Mouse (Mus musculus): ENCODE measurements at regions not wholly inside any gene's neighbourhood (a gene's known extent, or its start where the extent isn't known, plus 50 kb on each side); places are given as distances from the start of the nearest gene placed in this dataset.

DNA sequence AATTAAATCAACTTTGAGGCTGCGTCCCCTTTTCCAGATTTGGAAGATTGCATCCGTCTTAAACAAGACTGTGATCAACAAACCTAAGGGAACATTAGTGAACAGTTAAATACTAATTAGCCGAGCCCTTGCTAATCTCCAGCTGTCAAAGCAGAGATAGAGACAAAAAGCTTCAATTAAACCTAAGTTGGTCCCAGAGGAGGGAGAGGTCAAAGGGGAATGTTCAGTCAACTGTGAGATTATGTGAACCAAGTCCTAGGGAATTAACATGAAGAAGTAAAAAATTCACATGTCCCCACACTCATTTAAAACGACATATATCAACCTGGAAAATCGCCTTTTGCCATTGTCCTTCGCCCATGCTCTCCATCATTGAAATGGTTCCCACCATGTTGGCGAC, 59.7 kb upstream of the Tbx20 start:
- no peak for DNase-seq (ENCODE audit: extremely low read depth, insufficient read length, low spot score)

DNA sequence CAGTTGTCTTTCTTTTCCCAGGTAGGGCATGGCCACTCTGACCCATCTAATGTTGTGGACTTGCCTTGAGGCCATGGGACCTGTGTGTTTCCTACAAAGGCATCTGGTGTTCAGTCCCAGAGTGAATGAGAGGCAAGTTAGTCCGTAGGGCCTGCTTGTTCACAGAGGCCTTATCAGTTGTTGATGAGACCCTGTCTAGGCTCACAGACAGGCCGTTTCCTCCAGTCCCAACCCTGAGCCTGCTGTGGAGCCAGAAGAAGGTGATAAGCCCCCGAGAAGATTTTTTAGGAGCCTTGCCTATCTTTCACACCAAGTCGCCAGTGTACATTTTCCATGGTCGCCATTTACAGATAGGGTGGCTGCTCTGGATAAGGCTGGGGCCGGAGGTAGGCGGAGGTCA, 74.1 kb upstream of the Tbx20 start:
- no peak for DNase-seq (ENCODE audit: extremely low read depth, insufficient read length, low spot score)

- DNase-seq (ENCODE audit: extremely low read depth, insufficient read length, low spot score): no peak
These were observed 85.4 kb upstream of the Tbx20 start for GRCm38 (mm10) chr9:24859459-24859858.

- no peak for DNase-seq (ENCODE audit: extremely low read depth, insufficient read length, low spot score)
These were observed 92.5 kb upstream of the Tbx20 start for GRCm38 (mm10) chr9:24866390-24867173.

DNA sequence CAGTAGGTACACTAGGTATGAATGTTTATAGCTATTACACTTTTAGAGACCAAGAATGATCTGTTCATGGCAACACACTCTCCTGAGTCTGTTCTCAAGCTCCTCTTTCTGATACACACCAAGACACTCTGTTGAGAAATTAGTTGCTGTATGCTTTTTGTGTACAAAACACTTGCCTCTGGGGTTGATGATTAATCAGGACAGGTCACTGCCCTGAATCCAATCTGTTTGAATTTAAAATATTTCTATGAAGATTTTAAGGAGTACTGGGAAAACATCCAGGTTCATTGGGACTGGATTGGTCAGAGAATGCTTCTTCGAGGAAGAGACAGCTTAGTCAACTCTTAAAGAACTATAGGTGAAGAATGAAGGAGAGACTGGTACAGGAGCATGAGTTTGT, 94.6 kb upstream of the Tbx20 start:
- no peak for DNase-seq (ENCODE audit: extremely low read depth, insufficient read length, low spot score)

DNA sequence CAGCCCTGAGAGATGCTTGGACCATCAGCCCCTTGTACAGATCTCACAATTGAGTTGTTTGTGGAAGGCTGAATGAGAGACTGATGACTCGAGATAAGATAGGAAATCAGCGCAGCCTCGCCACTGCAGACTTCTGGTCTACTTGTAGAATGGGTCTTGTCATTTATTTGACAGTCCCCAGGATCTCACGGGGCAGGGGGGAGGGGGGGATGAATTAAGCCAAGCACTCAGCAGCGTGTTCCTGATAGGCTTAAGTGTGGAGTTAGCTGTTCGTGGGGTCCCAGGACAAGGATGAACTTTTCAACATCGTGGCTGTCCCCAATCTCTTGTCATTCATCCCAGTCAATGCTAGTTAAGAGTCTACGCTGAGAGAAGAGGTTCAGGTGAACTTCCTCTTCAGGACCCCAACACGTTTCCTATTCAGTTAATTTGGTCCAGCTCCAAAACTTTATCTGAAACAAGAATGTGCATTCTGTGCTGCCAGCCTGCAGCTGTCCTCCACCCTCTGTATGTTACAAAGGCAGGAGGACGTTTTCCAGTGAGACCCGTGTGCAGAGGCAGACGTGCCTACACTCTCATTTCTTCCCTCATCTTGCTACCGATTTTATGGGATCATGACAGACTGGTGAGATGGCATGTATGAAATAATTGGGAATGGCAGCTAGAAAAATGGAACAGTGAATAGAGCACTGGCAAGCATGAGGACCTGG, 100.5 kb upstream of the Tbx20 start:
- no peak for DNase-seq (ENCODE audit: extremely low read depth, insufficient read length, low spot score)

- DNase-seq (ENCODE audit: extremely low read depth, insufficient read length, low spot score): no peak
These were observed 104.5 kb upstream of the Tbx20 start for GRCm38 (mm10) chr9:24878384-24879174.

DNA sequence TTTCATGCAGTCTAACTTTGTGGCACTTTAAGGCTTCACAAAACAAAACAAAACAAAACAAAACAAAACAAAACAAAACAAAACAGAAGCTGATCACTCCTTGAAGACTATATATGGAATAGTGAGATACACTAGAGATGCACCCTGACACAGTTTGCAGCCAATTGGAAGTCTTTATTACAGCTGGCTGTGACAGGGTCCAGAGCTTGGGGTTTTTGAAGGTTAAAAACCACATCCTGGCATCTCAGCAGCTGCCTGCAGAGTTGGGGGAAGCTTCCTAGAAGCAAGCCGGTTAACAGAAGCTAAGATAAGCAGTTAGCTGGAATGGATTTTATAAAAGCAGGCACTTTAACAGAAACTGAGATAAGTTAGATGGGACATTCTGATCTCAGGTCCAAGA, 105.6 kb upstream of the Tbx20 start:
- DNase-seq (ENCODE audit: extremely low read depth, insufficient read length, low spot score): no peak

DNA sequence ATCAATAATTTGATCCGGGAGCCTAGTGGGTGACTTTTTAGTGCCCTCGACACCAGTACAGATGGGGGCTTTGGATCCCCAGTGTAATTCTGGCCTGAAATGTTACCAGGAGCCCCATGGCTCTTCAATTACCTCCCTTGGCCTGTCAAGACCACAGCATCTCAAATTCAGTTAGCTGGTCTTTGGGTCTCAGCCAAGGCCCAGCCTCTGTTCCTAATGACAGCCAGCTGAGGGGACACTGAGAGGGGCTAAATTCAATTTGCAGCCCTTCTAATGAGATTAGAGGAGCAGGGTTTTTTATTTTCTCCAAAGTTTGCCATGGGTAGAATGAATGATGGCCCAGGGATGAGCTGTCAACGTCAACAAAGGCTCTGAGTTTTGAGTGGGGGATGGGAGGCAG, 109.9 kb upstream of the Tbx20 start:
- no peak for DNase-seq (ENCODE audit: extremely low read depth, insufficient read length, low spot score)

DNA sequence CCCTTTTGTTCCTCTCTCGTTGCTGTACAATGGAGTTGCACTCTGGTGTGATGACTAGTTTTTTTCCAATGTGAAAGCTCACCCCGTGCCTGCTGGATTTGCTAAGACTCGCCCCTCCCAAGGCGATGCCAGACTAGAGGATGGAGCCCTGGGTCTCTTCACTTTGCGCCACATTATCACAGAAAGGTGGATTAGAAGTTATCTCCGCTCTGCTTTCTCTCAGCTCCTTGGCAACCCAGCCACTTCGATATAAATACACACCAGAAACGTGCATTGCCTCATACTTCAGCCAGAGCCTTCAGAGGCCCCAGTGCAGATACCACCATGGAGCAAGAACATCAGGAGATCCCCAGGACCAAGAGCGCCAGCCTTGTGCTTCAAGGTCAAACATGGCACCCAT, 114.2 kb upstream of the Tbx20 start:
- no peak for DNase-seq (ENCODE audit: extremely low read depth, insufficient read length, low spot score)

- DNase-seq (ENCODE audit: extremely low read depth, insufficient read length, low spot score): no peak
These were observed 122.6 kb upstream of the Tbx20 start for GRCm38 (mm10) chr9:24896498-24897261.

GRCm38 (mm10) chr9:24899206-24899928, 125.3 kb upstream of the Tbx20 start:
- DNase-seq (ENCODE audit: extremely low read depth, insufficient read length, low spot score): peak; percentile 11

DNA sequence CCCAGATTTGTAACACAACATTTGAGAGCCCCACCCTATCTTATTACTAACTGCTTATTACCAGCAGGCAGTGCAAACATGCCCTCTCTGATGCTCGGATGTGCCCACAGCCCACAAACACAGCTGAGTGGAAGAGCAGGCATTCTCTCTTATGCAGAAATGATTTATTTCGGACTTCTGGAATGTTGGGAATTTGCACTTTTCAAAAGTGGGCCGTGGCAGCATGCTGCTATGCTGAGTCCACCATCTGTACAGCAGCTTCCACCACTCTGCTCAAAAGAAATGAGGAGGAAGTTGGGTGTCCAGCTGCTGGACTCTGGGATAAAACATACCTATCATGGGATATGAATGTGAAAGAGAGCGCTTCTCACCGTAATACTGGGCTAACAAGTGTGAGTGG, 129.6 kb upstream of the Tbx20 start:
- DNase-seq (ENCODE audit: extremely low read depth, insufficient read length, low spot score): no peak

DNA sequence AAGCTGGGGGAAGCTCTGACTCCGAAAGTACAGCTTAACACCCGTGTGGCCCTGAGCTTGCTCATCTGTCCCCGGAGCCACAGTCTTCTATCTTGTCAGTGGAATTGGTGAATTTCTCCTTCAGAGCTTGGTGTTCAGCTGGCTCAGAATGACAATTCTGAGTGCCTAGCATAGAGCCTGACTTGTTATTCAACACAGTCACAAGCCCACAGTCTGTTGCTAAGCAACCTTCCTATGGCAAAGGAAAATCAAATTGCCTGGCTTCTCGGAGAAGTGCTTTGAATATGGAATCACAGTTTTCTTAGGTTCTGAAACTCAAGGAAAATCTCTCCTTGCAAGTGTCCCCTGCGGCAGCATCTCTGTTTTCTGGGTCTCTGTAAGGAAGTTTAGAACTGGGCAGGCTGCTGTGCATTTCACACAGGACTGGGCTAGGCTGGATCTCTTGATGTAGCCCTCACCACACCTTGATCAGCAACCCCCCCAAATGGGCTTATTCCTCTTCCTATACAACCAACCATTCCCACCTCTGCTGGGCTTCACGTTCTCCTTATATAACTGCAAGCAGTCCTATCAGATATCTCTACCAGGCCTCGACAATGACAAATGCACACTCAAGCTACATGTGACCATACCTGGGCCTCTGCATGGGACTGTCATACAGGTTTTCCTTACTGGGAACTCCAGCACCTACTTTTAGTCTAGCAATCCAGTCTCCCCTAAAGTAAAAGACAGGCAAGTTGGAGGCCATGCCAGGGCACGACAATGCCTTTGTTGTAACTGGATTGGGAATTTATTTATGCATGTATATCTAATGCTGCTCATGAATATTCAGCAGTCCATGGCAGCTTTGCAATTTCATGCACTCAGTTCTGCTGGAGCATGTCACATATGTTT, 135.2 kb upstream of the Tbx20 start:
- no peak for DNase-seq (ENCODE audit: extremely low read depth, insufficient read length, low spot score)

GRCm38 (mm10) chr9:24910738-24911137, 136.6 kb upstream of the Tbx20 start:
- DNase-seq (ENCODE audit: extremely low read depth, insufficient read length, low spot score): no peak

DNA sequence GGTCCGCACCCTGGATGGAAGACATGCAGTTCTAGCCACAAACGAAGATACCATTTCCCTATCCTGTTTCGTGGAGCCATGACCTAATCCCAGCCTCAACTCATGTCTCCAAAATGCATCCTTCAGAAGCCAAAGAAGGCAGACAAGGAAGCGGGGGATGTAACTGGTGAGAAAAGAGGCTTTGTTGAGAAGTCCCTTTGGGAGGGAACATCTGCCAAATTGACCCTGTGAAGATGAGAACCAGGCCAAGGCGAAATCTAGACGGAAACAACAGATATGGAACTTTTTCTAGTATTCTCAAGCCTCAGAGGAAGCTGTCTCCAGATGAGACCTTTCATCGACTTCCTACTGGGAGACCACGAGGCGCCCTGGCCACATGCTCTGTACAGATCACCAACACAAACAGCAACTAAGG, 145.9 kb upstream of the Tbx20 start:
- DNase-seq (ENCODE audit: extremely low read depth, insufficient read length, low spot score): no peak

GRCm38 (mm10) chr9:24922051-24922860, 148.2 kb upstream of the Tbx20 start:
- no peak for DNase-seq (ENCODE audit: extremely low read depth, insufficient read length, low spot score)

DNA sequence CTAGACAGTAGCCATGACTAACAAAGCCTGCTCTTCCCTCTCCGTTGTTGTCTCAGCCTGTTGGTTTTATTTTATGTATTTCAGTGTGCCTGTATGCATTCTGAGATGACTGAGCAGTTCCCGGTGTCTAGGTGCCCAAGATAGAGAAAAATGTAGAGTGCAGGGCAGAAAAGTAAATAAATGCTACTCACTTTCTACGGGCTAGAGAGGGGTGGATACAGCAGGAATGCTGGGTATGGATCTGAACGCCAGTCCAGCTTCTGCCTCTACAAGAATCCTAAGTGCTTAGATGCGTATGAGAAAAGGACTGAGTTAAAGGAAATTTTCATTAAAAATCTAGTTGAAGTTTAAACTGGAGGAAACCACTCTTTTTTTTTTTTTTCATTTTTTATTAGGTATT, 149.4 kb upstream of the Tbx20 start:
- DNase-seq (ENCODE audit: extremely low read depth, insufficient read length, low spot score): no peak

Measured in 3134 (cell line).